Mouse (Mus musculus): ENCODE measurements around the gene Cdca4. TPM values are rescaled to one million over a fixed set of nuclear protein-coding genes. Genes with fewer than 3 reads are reported as not detected.

Gene Cdca4
- polyA plus RNA-seq, 1 experiment: 15.8 TPM

DNA sequence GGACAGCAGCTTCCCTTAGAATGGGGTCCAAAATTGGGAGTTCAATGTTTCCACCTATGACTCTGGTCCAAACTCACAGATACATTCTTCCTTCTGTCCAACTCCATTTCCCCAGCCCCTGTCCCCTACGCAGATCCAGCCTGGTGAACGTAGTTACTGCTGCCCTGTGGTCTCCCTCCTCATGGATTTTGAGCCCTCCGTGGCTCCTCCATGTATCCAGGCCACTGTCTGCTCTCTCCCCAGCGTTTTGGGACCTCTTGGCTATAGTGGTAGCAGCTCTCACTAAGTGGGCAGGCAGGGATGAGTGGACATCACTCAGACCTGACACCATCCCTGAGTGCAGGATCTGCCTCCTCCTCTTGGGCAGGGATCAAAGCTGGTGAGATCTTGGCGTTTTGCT is 30.5 kb downstream of the Cdca4 start:
- TF ChIP-seq POLR2A (IDR thresholded peaks at IDR 0.05; ENCODE audit: low read depth, low read length): no peak
- Histone ChIP-seq H3K4me1 (ENCODE audit: control insufficient read depth, insufficient read depth, insufficient read length, low read length) (peaks cover 15% of the 10 kb centered on the region), H3K4me3 (ENCODE audit: low read depth, low read length) (no peak overlapping the region), H3K27me3 (ENCODE audit: control insufficient read depth, insufficient read depth, low read length) (peaks cover 26% of the 10 kb centered on the region), H3K27ac (ENCODE audit: insufficient read depth, low read depth, low read length) (no peak overlapping the region), H3K36me3 (ENCODE audit: control insufficient read depth, insufficient read depth, low read length) (no peaks in the 10 kb centered on the region)
- 66% methylated on average over 5 of the region's 5 CpGs for WGBS

GRCm38 (mm10) chr12:112798332-112798681 is 30.9 kb downstream of the Cdca4 start:
- no peak overlapping the region for H3K4me3 ChIP-seq (ENCODE audit: low read depth, low read length)
- H3K27me3 ChIP-seq (ENCODE audit: control insufficient read depth, insufficient read depth, low read length): peaks cover 24% of the 10 kb centered on the region
- peak overlapping the region; percentile 7; the same call in 1 of the 2 replicates for H3K27ac ChIP-seq (ENCODE audit: insufficient read depth, low read depth, low read length)
- 21% methylated on average over 5 of the region's 5 CpGs for WGBS
- TF ChIP-seq POLR2A (IDR thresholded peaks at IDR 0.05; ENCODE audit: low read depth, low read length) (no peak), CTCF (IDR thresholded peaks at IDR 0.05; ENCODE audit: extremely low read depth, insufficient read length, insufficient replicate concordance, low read depth, low read length) (no peak)
- no peaks in the 10 kb centered on the region for H3K36me3 ChIP-seq (ENCODE audit: control insufficient read depth, insufficient read depth, low read length)
- peaks cover 17% of the 10 kb centered on the region for H3K4me1 ChIP-seq (ENCODE audit: control insufficient read depth, insufficient read depth, insufficient read length, low read length)

- Histone ChIP-seq H3K27ac (ENCODE audit: insufficient read depth, low read depth, low read length) (peak overlapping the region; percentile 7; the same call in 1 of the 2 replicates), H3K27me3 (ENCODE audit: control insufficient read depth, insufficient read depth, low read length) (peaks cover 19% of the 10 kb centered on the region), H3K36me3 (ENCODE audit: control insufficient read depth, insufficient read depth, low read length) (no peaks in the 10 kb centered on the region), H3K4me3 (ENCODE audit: low read depth, low read length) (no peak overlapping the region), H3K4me1 (ENCODE audit: control insufficient read depth, insufficient read depth, insufficient read length, low read length) (peaks cover 17% of the 10 kb centered on the region)
- TF ChIP-seq POLR2A (IDR thresholded peaks at IDR 0.05; ENCODE audit: low read depth, low read length): no peak
- 19% methylated on average over 15 of the region's 15 CpGs for WGBS
Observed at GRCm38 (mm10) chr12:112797672-112798331, 31.4 kb downstream of the Cdca4 start.

- Histone ChIP-seq H3K27ac (ENCODE audit: insufficient read depth, low read depth, low read length) (no peak overlapping the region), H3K36me3 (ENCODE audit: control insufficient read depth, insufficient read depth, low read length) (no peaks in the 10 kb centered on the region), H3K4me3 (ENCODE audit: low read depth, low read length) (no peak overlapping the region), H3K4me1 (ENCODE audit: control insufficient read depth, insufficient read depth, insufficient read length, low read length) (peaks cover 10% of the 10 kb centered on the region), H3K27me3 (ENCODE audit: control insufficient read depth, insufficient read depth, low read length) (peaks cover 9% of the 10 kb centered on the region)
- WGBS: 39% methylated on average over 17 of the region's 17 CpGs
- TF ChIP-seq POLR2A (IDR thresholded peaks at IDR 0.05; ENCODE audit: low read depth, low read length): no peak
- no peak for TF ChIP-seq CTCF (IDR thresholded peaks at IDR 0.05; ENCODE audit: extremely low read depth, insufficient read length, insufficient replicate concordance, low read depth, low read length)
Observed at GRCm38 (mm10) chr12:112796551-112797510, 32.4 kb downstream of the Cdca4 start.

GRCm38 (mm10) chr12:112795466-112796104 is 33.6 kb downstream of the Cdca4 start:
- H3K4me3 ChIP-seq (ENCODE audit: low read depth, low read length): peak overlapping the region; percentile 24
- no peak for TF ChIP-seq POLR2A (IDR thresholded peaks at IDR 0.05; ENCODE audit: low read depth, low read length)
- TF ChIP-seq CTCF (IDR thresholded peaks at IDR 0.05; ENCODE audit: extremely low read depth, insufficient read length, insufficient replicate concordance, low read depth, low read length): no peak
- peaks cover 3% of the 10 kb centered on the region; the same call in 1 of the 2 replicates for H3K27me3 ChIP-seq (ENCODE audit: control insufficient read depth, insufficient read depth, low read length)
- H3K36me3 ChIP-seq (ENCODE audit: control insufficient read depth, insufficient read depth, low read length): no peaks in the 10 kb centered on the region
- H3K4me1 ChIP-seq (ENCODE audit: control insufficient read depth, insufficient read depth, insufficient read length, low read length): peaks cover 9% of the 10 kb centered on the region
- no peak overlapping the region for H3K27ac ChIP-seq (ENCODE audit: insufficient read depth, low read depth, low read length)
- 31% methylated on average over 18 of the region's 18 CpGs for WGBS

- 89% methylated on average over 5 of the region's 5 CpGs for WGBS
- Histone ChIP-seq H3K27me3 (ENCODE audit: control insufficient read depth, insufficient read depth, low read length) (peaks cover 3% of the 10 kb centered on the region; the same call in 1 of the 2 replicates), H3K4me1 (ENCODE audit: control insufficient read depth, insufficient read depth, insufficient read length, low read length) (peaks cover 9% of the 10 kb centered on the region), H3K27ac (ENCODE audit: insufficient read depth, low read depth, low read length) (no peak overlapping the region), H3K36me3 (ENCODE audit: control insufficient read depth, insufficient read depth, low read length) (no peaks in the 10 kb centered on the region), H3K4me3 (ENCODE audit: low read depth, low read length) (peak overlapping the region; percentile 24)
- TF ChIP-seq POLR2A (IDR thresholded peaks at IDR 0.05; ENCODE audit: low read depth, low read length): no peak
- TF ChIP-seq CTCF (IDR thresholded peaks at IDR 0.05; ENCODE audit: extremely low read depth, insufficient read length, insufficient replicate concordance, low read depth, low read length): no peak
Observed at GRCm38 (mm10) chr12:112794998-112795397, 34.2 kb downstream of the Cdca4 start.
